Comparison of ENCODE assay signal across 8 mouse cellular contexts in genomic region chr5:129907775-129908174, GRCm38 (mm10). TPM values are rescaled to one million over a fixed set of nuclear protein-coding genes. Genes with fewer than 3 reads are reported as not detected.
DNase-seq lines count a peak whose midpoint lies in the region; ATAC-seq and TF ChIP-seq lines count a peak whose summit lies in the region.

No protein-coding gene starts in this region.

- H3K9me3 ChIP-seq in forebrain, embryonic 13.5 days (replicated peaks): no peaks in the 10 kb centered on the region
- no peaks in the 10 kb centered on the region for H3K9me3 ChIP-seq in liver, embryonic 13.5 days (replicated peaks)

- no peak for TF ChIP-seq CTCF in heart, adult 2 months (IDR thresholded peaks at IDR 0.05)
- TF ChIP-seq CTCF in C2C12 (IDR thresholded peaks at IDR 0.05; ENCODE audit: control insufficient read depth, insufficient read depth, insufficient read length): no peak

- H3K27ac ChIP-seq in heart, adult 2 months: peak overlapping the region; percentile 74
- H3K27ac ChIP-seq in forebrain, embryonic 13.5 days: peak overlapping the region; percentile 91
- no peak overlapping the region for H3K27ac ChIP-seq in liver, embryonic 13.5 days

- no peak for ATAC-seq in forebrain, embryonic 13.5 days
- ATAC-seq in liver, embryonic 13.5 days (ENCODE audit: low read depth): no peak

- TF ChIP-seq POLR2A in heart, adult 2 months (IDR thresholded peaks at IDR 0.05; ENCODE audit: insufficient read depth, low read depth, low read length): no peak

- no peak for TF ChIP-seq EP300 in heart, adult 2 months (IDR thresholded peaks at IDR 0.05; ENCODE audit: insufficient read depth, low read depth, low read length)

- no peaks in the 10 kb centered on the region for H3K79me2 ChIP-seq in heart, adult 2 months (replicated peaks; ENCODE audit: control insufficient read depth, insufficient read depth, low read length)
- H3K79me2 ChIP-seq in C2C12 (ENCODE audit: control insufficient read depth, insufficient read depth): no peaks in the 10 kb centered on the region

- intact Hi-C loops in heart, adult 2 months (cut with DNase I): loop anchor here (5.0 kb wide), 1 partner anchor 35 kb away; the partner anchor contains the start of gene Vkorc1l1
- intact Hi-C loops in heart, postnatal 10 days (cut with DNase I): loop anchor here (2.0 kb wide), 1 partner anchor 33 kb away; the partner anchor contains the start of gene Vkorc1l1
- intact Hi-C loops in left cerebral cortex, postnatal 4 days (cut with DNase I): loop anchor here (10.0 kb wide), 1 partner anchor 67 kb away; no protein-coding TSS in a partner anchor

- H3K9ac ChIP-seq in heart, adult 2 months (ENCODE audit: low read depth, low read length): no peak overlapping the region
- H3K9ac ChIP-seq in forebrain, embryonic 13.5 days: peak overlapping the region; percentile 88
- H3K9ac ChIP-seq in liver, embryonic 13.5 days: no peak overlapping the region

- WGBS in heart, adult 2 months: 30% methylated on average over 4 of the region's 4 CpGs
- WGBS in forebrain, embryonic 13.5 days: 21% methylated on average over 4 of the region's 4 CpGs
- 21% methylated on average over 4 of the region's 4 CpGs for WGBS in liver, embryonic 13.5 days (ENCODE audit: insufficient replicate concordance)

- peak overlapping the region; percentile 81 for H3K4me2 ChIP-seq in forebrain, embryonic 13.5 days
- H3K4me2 ChIP-seq in liver, embryonic 13.5 days: peak overlapping the region; percentile 98

- DNase-seq in heart, adult 2 months: no peak
- DNase-seq in heart, postnatal 10 days: no peak
- no peak for DNase-seq in liver, embryonic 13.5 days
- no peak for DNase-seq in right cerebral cortex, postnatal 14 days
- DNase-seq in embryo, embryonic 9.5 days (ENCODE audit: extremely low spot score): no peak
- DNase-seq in left cerebral cortex, postnatal 4 days: no peak

- H3K79me3 ChIP-seq in C2C12 (ENCODE audit: low read depth): no peaks in the 10 kb centered on the region

- no peaks in the 10 kb centered on the region for H3K27me3 ChIP-seq in heart, adult 2 months (ENCODE audit: control insufficient read depth, insufficient read depth, low read length)
- no peaks in the 10 kb centered on the region for H3K27me3 ChIP-seq in C2C12 (ENCODE audit: control insufficient read depth, insufficient read depth, insufficient read length)
- no peaks in the 10 kb centered on the region for H3K27me3 ChIP-seq in forebrain, embryonic 13.5 days
- peaks cover 10% of the 10 kb centered on the region for H3K27me3 ChIP-seq in liver, embryonic 13.5 days

- H3K4me3 ChIP-seq in heart, adult 2 months: peak overlapping the region; percentile 80
- peak overlapping the region; percentile 37 for H3K4me3 ChIP-seq in C2C12 (ENCODE audit: insufficient read depth, poor library complexity, severe bottlenecking)
- peak overlapping the region; percentile 72 for H3K4me3 ChIP-seq in forebrain, embryonic 13.5 days
- H3K4me3 ChIP-seq in liver, embryonic 13.5 days (replicated peaks): peak overlapping the region; percentile 76

- H3K36me3 ChIP-seq in heart, adult 2 months (ENCODE audit: control insufficient read depth, insufficient read depth, low read length): no peaks in the 10 kb centered on the region
- no peaks in the 10 kb centered on the region for H3K36me3 ChIP-seq in C2C12 (ENCODE audit: control insufficient read depth, insufficient read depth)
- H3K36me3 ChIP-seq in forebrain, embryonic 13.5 days (ENCODE audit: poor library complexity, severe bottlenecking): peaks cover 5% of the 10 kb centered on the region
- no peaks in the 10 kb centered on the region for H3K36me3 ChIP-seq in liver, embryonic 13.5 days

- no peak overlapping the region for H3ac ChIP-seq in C2C12 (ENCODE audit: control insufficient read depth, insufficient read length, low read depth)

- no peaks in the 10 kb centered on the region for H3K4me1 ChIP-seq in heart, adult 2 months (ENCODE audit: control insufficient read depth, insufficient read depth, low read length)
- peaks cover 8% of the 10 kb centered on the region for H3K4me1 ChIP-seq in forebrain, embryonic 13.5 days
- peaks cover 28% of the 10 kb centered on the region for H3K4me1 ChIP-seq in liver, embryonic 13.5 days (replicated peaks)

TF ChIP-seq in C2C12, 6 proteins besides CTCF, POLR2A, EP300 and RAD21:
- TF ChIP-seq MYOG (IDR thresholded peaks at IDR 0.05; ENCODE audit: control insufficient read depth, extremely low read depth, insufficient read length) (no peak), MYOD1 (IDR thresholded peaks at IDR 0.05; ENCODE audit: control insufficient read depth, insufficient read length, low read depth) (no peak), FOSL1 (IDR thresholded peaks at IDR 0.05; ENCODE audit: insufficient read depth, low read length, poor library complexity, severe bottlenecking) (no peak), CEBPB (IDR thresholded peaks at IDR 0.05; ENCODE audit: low read depth) (no peak)

RNA-seq across cellular contexts. Expression of gene Nupr1l, which starts 0.6 kb away (rescaled TPM):
- total RNA-seq in heart, adult 2 months (2021): 1 to 10 TPM in 1 of 2 experiments, under 1 TPM in 1; 0.44 to 1.5 TPM
- 1.7 and 2.0 TPM in 2 replicates for polyA plus RNA-seq in heart, adult 2 months (2012; rRNA removed)
- under 1 TPM; 0.48 to 0.82 TPM for total RNA-seq in heart, postnatal 10 days (2021)
- polyA plus RNA-seq in C2C12 (2012; fragmentation: generic; extraction: Trizol): 0.28 TPM
- polyA plus RNA-seq in forebrain, embryonic 13.5 days (2015; fragmentation: Nextera tagmentation; extraction: Ambion mirVana): 5.2 and 7.2 TPM in 2 replicates
- polyA plus RNA-seq in liver, embryonic 13.5 days (2015; fragmentation: Nextera tagmentation; extraction: Ambion mirVana): 0.31 and 1.0 TPM in 2 replicates
- 1 to 10 TPM; 2.4 to 3.6 TPM for total RNA-seq in left cerebral cortex, postnatal 4 days (2021)

RNA-seq across cellular contexts. Expression of gene Phkg1, which starts 9.4 kb away (rescaled TPM):
- total RNA-seq in heart, adult 2 months (2021): 10 to 100 TPM; 15.5 to 16.8 TPM
- 39.8 and 69.6 TPM in 2 replicates for polyA plus RNA-seq in heart, adult 2 months (2012; rRNA removed)
- total RNA-seq in heart, postnatal 10 days (2021): 1 to 10 TPM; 3.2 to 5.7 TPM
- polyA plus RNA-seq in C2C12 (2012; fragmentation: generic; extraction: Trizol): 0.15 TPM
- polyA plus RNA-seq in forebrain, embryonic 13.5 days (2015; fragmentation: Nextera tagmentation; extraction: Ambion mirVana): 0.27 and 0.37 TPM in 2 replicates
- polyA plus RNA-seq in liver, embryonic 13.5 days (2015; fragmentation: Nextera tagmentation; extraction: Ambion mirVana): 0.18 and 0.22 TPM in 2 replicates
- total RNA-seq in left cerebral cortex, postnatal 4 days (2021): 1 to 10 TPM; 2.5 to 3.4 TPM

RNA-seq across cellular contexts. Expression of gene Zbed5, which starts 12.3 kb away (rescaled TPM):
- under 1 TPM; 0.26 to 0.55 TPM for total RNA-seq in heart, adult 2 months (2021)
- 0.33 and 0.85 TPM in 2 replicates for polyA plus RNA-seq in heart, adult 2 months (2012; rRNA removed)
- under 1 TPM; 0.89 to 0.97 TPM for total RNA-seq in heart, postnatal 10 days (2021)
- 1.4 TPM for polyA plus RNA-seq in C2C12 (2012; fragmentation: generic; extraction: Trizol)
- polyA plus RNA-seq in forebrain, embryonic 13.5 days (2015; fragmentation: Nextera tagmentation; extraction: Ambion mirVana): 9.6 and 10.5 TPM in 2 replicates
- 1.00 and 1.1 TPM in 2 replicates for polyA plus RNA-seq in liver, embryonic 13.5 days (2015; fragmentation: Nextera tagmentation; extraction: Ambion mirVana)
- 10 to 100 TPM in 1 of 2 experiments, 1 to 10 TPM in 1; 9.5 to 10.8 TPM for total RNA-seq in left cerebral cortex, postnatal 4 days (2021)

RNA-seq across cellular contexts. Expression of gene Chchd2, which starts 20.5 kb away (rescaled TPM):
- total RNA-seq in heart, adult 2 months (2021): 1,000 to 10,000 TPM; 1,016 to 1,153 TPM
- 778 and 988 TPM in 2 replicates for polyA plus RNA-seq in heart, adult 2 months (2012; rRNA removed)
- total RNA-seq in heart, postnatal 10 days (2021): 100 to 1,000 TPM; 922 to 943 TPM
- 856 TPM for polyA plus RNA-seq in C2C12 (2012; fragmentation: generic; extraction: Trizol)
- polyA plus RNA-seq in forebrain, embryonic 13.5 days (2015; fragmentation: Nextera tagmentation; extraction: Ambion mirVana): 1,055 and 1,072 TPM in 2 replicates
- polyA plus RNA-seq in liver, embryonic 13.5 days (2015; fragmentation: Nextera tagmentation; extraction: Ambion mirVana): 596 and 645 TPM in 2 replicates
- total RNA-seq in left cerebral cortex, postnatal 4 days (2021): 100 to 1,000 TPM; 310 to 317 TPM

RNA-seq across cellular contexts. Expression of gene Vkorc1l1, which starts 34.0 kb away (rescaled TPM):
- 10 to 100 TPM; 14.3 to 17.9 TPM for total RNA-seq in heart, adult 2 months (2021)
- polyA plus RNA-seq in heart, adult 2 months (2012; rRNA removed): 12.4 and 18.3 TPM in 2 replicates
- total RNA-seq in heart, postnatal 10 days (2021): 10 to 100 TPM; 18.5 to 19.9 TPM
- 16.5 TPM for polyA plus RNA-seq in C2C12 (2012; fragmentation: generic; extraction: Trizol)
- polyA plus RNA-seq in forebrain, embryonic 13.5 days (2015; fragmentation: Nextera tagmentation; extraction: Ambion mirVana): 26.4 and 26.5 TPM in 2 replicates
- polyA plus RNA-seq in liver, embryonic 13.5 days (2015; fragmentation: Nextera tagmentation; extraction: Ambion mirVana): 22.9 and 29.4 TPM in 2 replicates
- total RNA-seq in left cerebral cortex, postnatal 4 days (2021): 10 to 100 TPM; 53.8 to 55.3 TPM

Comparison
In these comparisons a context has a peak if more than half of its experiments do, and no peak if none do; other contexts are left out.
1. RNA of gene Phkg1, which starts 9.4 kb away (polyA plus RNA-seq): 39.8 to 69.6 TPM in heart, adult 2 months; 0.27 to 0.37 TPM in forebrain, embryonic 13.5 days, 0.18 to 0.22 TPM in liver, embryonic 13.5 days and 0.15 TPM in C2C12 (single experiment); every median in the first group is over 10 times any median in the second.
2. Peak in every context shown above with its lines, with median percentiles within 50 percentile points of each other: H3K4me3 ChIP-seq.